Mouse (Mus musculus) lung, postnatal 0 days (tissue): ENCODE data around the gene Ptx4. TPM values are rescaled to one million over a fixed set of nuclear protein-coding genes. Genes with fewer than 3 reads are reported as not detected.
A peak's percentile ranks its signal among the peaks of the same experiment; 100 is the strongest.

ENCODE experiments used
- ATAC-seq: fragments of 200-750 bp; cut with Nextera tagmentation; 2 replicates; pipeline ENCODE4 v1.8.0; 2017; ENCODE audit warnings: moderate library complexity
- DNase-seq: peaks from one replicate; pipeline ENCODE4 v3.0.0-alpha.2; 2016; ENCODE audit warnings: low spot score
- H3K27ac ChIP-seq: fragments of 300-500 bp; sonication (generic); 2 replicates; pipeline ENCODE4 v1.5.1; 2014; ENCODE audit warnings: antibody characterized with exemption, mild to moderate bottlenecking, low read length, mixed read lengths
- H3K27me3 ChIP-seq: fragments of 300-500 bp; sonication (generic); replicated peaks from 2 replicates; pipeline ENCODE4 v1.6.1; 2014; ENCODE audit warnings: low read length, mixed read lengths; ENCODE audit not compliant: insufficient read depth
- H3K36me3 ChIP-seq: fragments of 300-500 bp; sonication (generic); 2 replicates; pipeline ENCODE4 v1.6.1; 2014; ENCODE audit warnings: low read length, mixed read lengths; ENCODE audit not compliant: insufficient read depth
- H3K4me1 ChIP-seq: fragments of 300-500 bp; sonication (generic); 2 replicates; pipeline ENCODE4 v1.6.1; 2014; ENCODE audit warnings: antibody characterized with exemption, low read depth, low read length, mixed read lengths; ENCODE audit not compliant: insufficient read depth
- H3K4me2 ChIP-seq: fragments of 300-500 bp; sonication (generic); replicated peaks from 2 replicates; pipeline ENCODE4 v1.6.1; 2014; ENCODE audit warnings: low read depth, mild to moderate bottlenecking, low read length, moderate library complexity, mixed read lengths
- H3K4me3 ChIP-seq: fragments of 300-500 bp; sonication (generic); 2 replicates; pipeline ENCODE4 v1.5.1; 2014; ENCODE audit warnings: low read depth, low read length
- H3K9ac ChIP-seq: fragments of 300-500 bp; sonication (generic); replicated peaks from 2 replicates; pipeline ENCODE4 v1.6.1; 2014; ENCODE audit warnings: low read depth, mild to moderate bottlenecking
- H3K9me3 ChIP-seq: fragments of 300-500 bp; sonication (generic); 2 replicates; pipeline ENCODE4 v1.6.1; 2016; ENCODE audit warnings: low read length, mixed read lengths
- CTCF ChIP-seq: IDR thresholded peaks from 2 replicates; pipeline ENCODE4 v1.5.1; 2016; ENCODE audit warnings: antibody characterized with exemption, mild to moderate bottlenecking
- EP300 ChIP-seq: IDR thresholded peaks from 2 replicates; pipeline ENCODE4 v1.6.1; 2016; ENCODE audit warnings: antibody characterized with exemption, mild to moderate bottlenecking, control low read depth
- WGBS: fragments of 180-500 bp; shearing (Covaris S2); extraction: QIAGEN DNeasy Blood & Tissue Kit; methylation state at CpG from one replicate; pipeline ENCODE4 v1.1.7; 2014; 5-methylcytosine and 5-hydroxymethylcytosine counted together
- polyA plus RNA-seq: library from polyadenylated mRNA; unstranded; fragments of >200 nt; fragmentation: Nextera tagmentation; extraction: Ambion mirVana; gene quantifications from 2 replicates; pipeline ENCODE4 v1.2.1, GENCODE M21; 2015

Ptx4 gene
- polyA plus RNA-seq, 1 experiment from 2014 or later = 0.32 TPM

- Histone ChIP-seq H3K4me2 (no peak overlapping the region), H3K4me1 (peaks cover 12% of the 10 kb centered on the region; the same call in 1 of the 2 replicates), H3K9me3 (no peaks in the 10 kb centered on the region), H3K9ac (no peak overlapping the region), H3K36me3 (0 out of 2 replicates have a peak, but pooled peaks cover 2% of the 10 kb centered on the region), H3K4me3 (no peak overlapping the region), H3K27ac (peak overlapping the region; percentile 48; the same call in 1 of the 2 replicates), H3K27me3 (no peaks in the 10 kb centered on the region)
- ATAC-seq (peak; percentile 40; the same call in 1 of the 2 replicates), DNase-seq (peak; percentile 35)
- 51% methylated on average over 8 of the region's 8 CpGs for WGBS
- TF ChIP-seq CTCF = no peak
- TF ChIP-seq EP300 = no peak
These were observed 8.7 kb upstream of the Ptx4 start for GRCm38 (mm10) chr17:25111739-25112422.

- Histone ChIP-seq H3K9me3 (no peaks in the 10 kb centered on the region), H3K27ac (0 out of 2 replicates have a peak overlapping the region, but pooled peaks have one; percentile 48), H3K27me3 (no peaks in the 10 kb centered on the region), H3K4me3 (no peak overlapping the region), H3K9ac (no peak overlapping the region), H3K36me3 (no peaks in the 10 kb centered on the region), H3K4me2 (no peak overlapping the region), H3K4me1 (peaks cover 12% of the 10 kb centered on the region; the same call in 1 of the 2 replicates)
- DNase-seq (no peak), ATAC-seq (no peak)
- 62% methylated on average over 3 of the region's 3 CpGs for WGBS
- TF ChIP-seq CTCF = no peak
- no peak for TF ChIP-seq EP300
These were observed 8.1 kb upstream of the Ptx4 start for GRCm38 (mm10) chr17:25112423-25112810.

- Histone ChIP-seq H3K36me3 (no peaks in the 10 kb centered on the region), H3K4me3 (peak overlapping the region; percentile 40), H3K27ac (peak overlapping the region; percentile 93), H3K27me3 (no peaks in the 10 kb centered on the region), H3K9me3 (no peaks in the 10 kb centered on the region), H3K9ac (peak overlapping the region; percentile 37), H3K4me1 (peaks cover 12% of the 10 kb centered on the region; the same call in 1 of the 2 replicates), H3K4me2 (peak overlapping the region; percentile 87)
- peak; percentile 45 for ATAC-seq
- 7% methylated on average over 23 of the region's 23 CpGs for WGBS
- TF ChIP-seq EP300 = no peak
- no peak for TF ChIP-seq CTCF
- peak; percentile 68 for DNase-seq
These were observed 5.5 kb upstream of the Ptx4 start for GRCm38 (mm10) chr17:25114908-25115645.

DNA sequence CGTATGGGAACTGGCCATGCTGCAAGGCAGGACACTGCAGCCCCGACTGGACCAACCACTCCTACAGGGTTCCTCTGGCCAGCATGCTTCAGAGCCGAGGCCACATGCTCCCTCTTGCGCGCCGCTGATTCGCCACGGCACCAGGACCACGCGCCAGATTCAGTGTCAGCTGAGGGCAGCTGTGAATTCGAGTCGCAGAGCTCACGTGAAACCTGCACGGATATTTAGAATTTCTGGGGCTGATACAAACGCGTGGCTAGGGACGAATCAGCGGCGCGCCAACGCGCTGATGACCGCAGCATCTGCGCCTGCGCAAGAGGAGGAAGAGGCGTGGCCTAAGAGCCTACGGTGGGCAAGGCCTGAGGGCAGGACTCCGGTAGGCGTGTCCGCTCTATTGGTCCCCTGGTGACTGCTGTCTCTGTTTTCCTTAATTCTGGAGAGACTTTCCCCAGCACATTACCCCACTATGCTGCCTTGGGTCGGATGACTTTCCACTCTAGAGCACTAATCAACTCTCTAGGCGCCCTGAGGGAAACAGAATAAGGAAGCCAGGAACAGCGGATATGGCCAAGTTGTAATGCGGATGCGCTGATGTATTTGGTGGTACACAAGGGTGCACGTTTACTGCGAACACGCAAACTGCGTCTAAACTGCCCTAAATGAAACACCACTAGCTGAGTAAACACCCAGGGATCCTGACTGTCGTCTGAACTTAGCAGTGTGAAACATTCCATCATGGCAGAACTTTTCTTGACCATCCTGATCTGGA, 4.7 kb upstream of the Ptx4 start, which contains the start of gene Telo2:
Gene Telo2 (minus strand): TSS at position 304 of the 769 bp plus-strand sequence.
- H3K9me3 ChIP-seq = no peaks in the 10 kb centered on the region
- peak within 1 kb of the TSS; percentile 93 for H3K27ac ChIP-seq
- TF ChIP-seq EP300 (no peak), CTCF (no peak)
- H3K27me3 ChIP-seq = no peaks in the 10 kb centered on the region
- peak within 1 kb of the TSS; percentile 40 for H3K4me3 ChIP-seq
- peak; percentile 95 for DNase-seq
- peak within 1 kb of the TSS; percentile 37 for H3K9ac ChIP-seq
- H3K4me1 ChIP-seq = peaks cover 12% of the 10 kb centered on the region; the same call in 1 of the 2 replicates
- no peaks in the 10 kb centered on the region for H3K36me3 ChIP-seq
- H3K4me2 ChIP-seq = peak within 1 kb of the TSS; percentile 87
- peak; percentile 94 for ATAC-seq
- 5% methylated on average over 40 of the region's 40 CpGs for WGBS

DNA sequence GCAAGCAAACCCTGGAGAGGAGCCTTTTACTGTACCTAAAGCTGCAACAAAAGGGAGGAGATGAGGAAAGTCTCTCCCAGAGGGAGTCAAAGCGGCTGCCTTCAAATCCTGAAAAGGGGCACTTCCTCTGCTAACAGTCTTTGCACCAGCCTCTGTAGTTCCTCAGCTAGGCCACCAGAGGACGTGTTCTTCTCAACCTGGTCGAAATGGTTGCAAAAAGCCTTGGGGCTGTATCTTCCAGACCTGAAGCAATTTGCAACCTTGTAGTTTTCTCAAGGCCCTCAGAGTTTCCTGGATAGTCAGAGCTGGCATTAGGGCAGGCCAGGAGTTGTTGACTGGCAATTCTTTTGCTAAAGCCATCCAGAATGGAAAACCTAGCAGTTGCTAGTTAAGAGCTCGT, 3.3 kb upstream of the Ptx4 start:
- Histone ChIP-seq H3K27me3 (no peaks in the 10 kb centered on the region), H3K36me3 (no peaks in the 10 kb centered on the region), H3K9me3 (no peaks in the 10 kb centered on the region), H3K27ac (no peak overlapping the region), H3K4me2 (no peak overlapping the region), H3K4me3 (no peak overlapping the region), H3K9ac (no peak overlapping the region), H3K4me1 (peaks cover 12% of the 10 kb centered on the region; the same call in 1 of the 2 replicates)
- TF ChIP-seq EP300 (no peak), CTCF (peak; percentile 61)
- DNase-seq (peak; percentile 18), ATAC-seq (no peak)
- 30% methylated on average over 4 of the region's 4 CpGs for WGBS
